Mouse (Mus musculus) kidney, postnatal 25 days (tissue): ENCODE data around the gene Lrrc25.
"Not testable (repeated sequence)": the region's sequence is repeated elsewhere in the genome, so short reads cannot be mapped to it uniquely, and the experiment has no call there.

Experiments
- DNase-seq, 2 experiments: peaks; one replicate each; pipeline ENCODE4 v3.0.0; 2021; ENCODE audit warnings: mixed read lengths in 2 of 2

Lrrc25 gene

GRCm38 (mm10) chr8:70615894-70616293 is at the start of gene Lrrc25:
TSS of gene Lrrc25 (plus strand) at chr8:70616155.
- no peak for DNase-seq

DNA sequence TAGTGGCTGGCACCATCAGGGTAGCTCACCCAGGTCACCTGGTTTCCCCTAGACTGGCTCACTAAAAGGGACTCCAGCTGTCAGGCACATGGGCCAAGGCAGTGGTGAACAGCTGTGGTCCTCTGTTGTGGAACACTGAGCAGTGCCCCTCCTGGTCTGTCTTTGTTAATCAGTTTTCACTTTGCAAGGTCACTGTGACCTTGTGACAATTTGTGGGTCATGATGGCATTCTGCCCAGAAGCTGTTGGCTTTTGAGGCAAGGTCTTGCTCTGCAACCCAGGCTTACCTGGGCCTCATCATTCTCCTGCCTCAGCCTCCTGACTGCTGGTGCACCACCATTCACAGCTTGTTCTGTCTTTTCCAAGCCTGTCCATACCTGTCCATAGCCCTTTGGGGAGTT is 45.6 kb upstream of the Lrrc25 start:
- peak in 1 of 2 experiments; percentile 45 for DNase-seq

DNA sequence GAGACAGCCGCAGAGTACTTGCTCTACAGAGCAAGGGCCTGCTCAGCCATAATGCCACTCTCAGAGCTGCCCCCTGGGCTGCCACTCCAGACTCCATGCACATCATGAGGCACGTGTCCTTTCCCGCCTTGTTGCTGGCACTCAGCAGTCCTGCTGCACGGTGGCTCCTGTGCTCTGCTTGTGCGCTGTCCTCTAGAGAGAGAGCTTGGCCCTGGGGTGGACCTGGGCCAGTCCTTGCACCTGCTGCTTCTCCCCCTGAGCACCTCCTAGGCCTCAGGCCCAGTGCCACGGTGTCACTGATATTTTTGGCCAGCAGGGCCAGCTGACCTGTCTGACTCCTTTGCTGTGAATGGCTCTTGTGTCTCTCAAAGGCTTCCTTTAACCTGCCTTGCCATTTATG is 45.0 kb upstream of the Lrrc25 start:
- no peak for DNase-seq

DNA sequence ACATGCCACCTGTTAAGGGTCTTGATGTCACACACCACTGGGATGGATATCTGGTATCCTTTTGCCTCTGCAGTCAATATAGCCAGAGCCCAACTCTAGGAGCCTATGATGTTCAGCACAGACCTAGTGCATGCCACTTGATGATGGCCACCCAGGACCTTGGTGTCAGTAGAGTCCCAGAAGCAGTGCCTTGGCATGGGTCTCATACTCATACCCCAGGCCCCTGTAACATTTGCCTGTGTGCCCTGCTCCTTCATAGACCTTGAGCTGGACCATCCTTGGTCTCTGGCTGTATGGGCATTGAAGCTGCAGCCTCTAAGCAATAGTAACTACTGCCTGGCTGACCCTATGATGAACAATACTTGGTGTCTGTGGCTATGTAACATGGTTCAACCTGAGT is 41.7 kb upstream of the Lrrc25 start:
- DNase-seq, result no peak

GRCm38 (mm10) chr8:70574915-70575314 is 41.0 kb upstream of the Lrrc25 start:
- DNase-seq, result peak; percentile 90 to 91

DNA sequence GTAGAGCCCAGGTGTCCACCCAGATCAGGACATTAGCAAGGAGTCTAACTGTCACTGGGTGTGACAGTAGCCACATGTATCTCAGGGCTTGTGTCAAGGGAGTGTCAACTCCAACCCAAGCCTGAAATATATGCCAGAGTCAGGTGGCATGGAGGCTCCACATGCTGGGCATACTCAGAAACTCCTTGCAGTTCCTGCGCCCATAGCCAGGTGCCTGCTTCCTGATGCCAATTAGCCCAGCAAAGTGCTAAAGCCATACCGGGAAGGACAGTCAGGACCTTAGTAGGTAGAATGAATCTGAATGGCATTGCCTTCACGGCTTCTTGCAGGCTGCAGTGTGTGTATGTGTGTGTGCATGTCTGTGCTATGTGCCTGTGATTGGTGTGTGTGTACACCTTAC is 38.7 kb upstream of the Lrrc25 start:
- no peak for DNase-seq

- no peak for DNase-seq
Observed at GRCm38 (mm10) chr8:70583476-70584387, 32.2 kb upstream of the Lrrc25 start.

DNA sequence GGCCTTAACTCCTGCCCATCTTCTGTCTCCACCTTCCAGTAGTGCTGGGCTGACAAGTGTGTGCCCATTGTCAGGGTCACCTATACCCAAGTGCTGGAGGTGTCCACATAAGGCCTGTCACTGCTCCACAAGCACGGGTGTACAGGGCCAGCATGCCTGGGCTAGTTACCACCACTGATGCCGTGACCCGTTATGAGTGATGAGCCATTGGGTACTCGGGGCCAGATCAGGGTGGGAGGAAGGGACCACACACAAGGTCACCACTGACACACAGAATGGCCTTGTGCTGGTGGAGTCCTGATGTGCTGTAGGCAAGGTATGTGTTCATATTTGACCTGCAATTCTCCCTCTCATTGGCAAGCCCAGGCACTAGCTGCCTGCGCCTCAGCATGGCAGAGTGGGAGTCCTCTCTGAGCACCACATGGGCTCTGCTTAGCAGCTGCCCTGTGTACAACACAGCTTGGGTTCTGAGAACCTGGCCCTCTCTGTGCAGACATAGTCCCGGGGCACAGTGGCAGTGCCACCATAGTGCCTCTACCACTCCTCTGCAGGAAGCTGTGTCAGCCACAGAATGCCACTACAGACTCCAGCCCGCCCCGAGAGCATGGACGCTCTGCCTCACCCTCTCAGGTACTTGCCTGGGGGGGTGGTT is 31.2 kb upstream of the Lrrc25 start:
- DNase-seq, result no peak

- DNase-seq, result peak; percentile 71 to 74
Observed at GRCm38 (mm10) chr8:70585258-70585652, 30.7 kb upstream of the Lrrc25 start.

- not testable (repeated sequence) for DNase-seq
Observed at GRCm38 (mm10) chr8:70587955-70588354, 28.0 kb upstream of the Lrrc25 start.

DNA sequence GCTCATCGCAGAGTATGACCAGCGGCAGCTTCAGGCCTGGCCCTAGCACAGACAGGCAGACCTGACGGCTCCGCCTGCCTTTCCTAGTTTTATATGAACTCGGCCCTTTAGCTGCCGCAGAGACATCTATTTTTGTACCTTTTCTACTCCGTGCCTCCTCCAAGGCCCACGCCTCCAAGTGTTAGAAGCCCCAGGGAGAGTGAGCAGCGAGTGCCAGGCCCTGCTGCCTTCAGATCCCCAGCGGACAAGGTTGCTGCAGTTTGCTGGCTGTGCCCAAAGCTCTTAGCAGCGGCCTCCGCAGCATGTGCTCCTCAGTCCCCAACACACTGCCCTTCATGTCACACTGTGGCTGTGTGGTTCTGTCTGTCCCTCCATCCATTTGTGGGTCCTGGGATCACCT is 24.4 kb upstream of the Lrrc25 start:
- DNase-seq, result peak in 1 of 2 experiments; percentile 38

DNA sequence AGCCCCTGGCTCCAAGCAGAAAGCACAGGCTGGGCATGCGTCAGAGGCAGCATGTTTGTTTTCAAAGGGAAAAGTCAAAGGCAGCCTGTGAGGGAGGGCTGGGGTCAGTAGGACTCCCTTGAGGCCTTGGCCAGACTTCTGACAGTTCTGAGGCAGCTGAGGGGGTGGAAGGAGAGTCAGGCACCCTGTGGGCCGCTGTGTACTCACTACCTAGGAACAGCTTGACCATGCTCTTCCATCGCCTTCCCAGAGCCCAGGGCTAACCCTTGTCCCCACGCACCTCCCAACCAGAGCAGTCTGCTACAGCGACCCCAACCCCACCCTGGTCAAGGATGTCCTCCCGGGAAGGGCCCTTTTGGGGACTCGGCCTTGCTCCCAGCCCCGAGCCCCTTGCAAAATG is 22.8 kb upstream of the Lrrc25 start:
- peak; percentile 55 to 76 for DNase-seq

DNA sequence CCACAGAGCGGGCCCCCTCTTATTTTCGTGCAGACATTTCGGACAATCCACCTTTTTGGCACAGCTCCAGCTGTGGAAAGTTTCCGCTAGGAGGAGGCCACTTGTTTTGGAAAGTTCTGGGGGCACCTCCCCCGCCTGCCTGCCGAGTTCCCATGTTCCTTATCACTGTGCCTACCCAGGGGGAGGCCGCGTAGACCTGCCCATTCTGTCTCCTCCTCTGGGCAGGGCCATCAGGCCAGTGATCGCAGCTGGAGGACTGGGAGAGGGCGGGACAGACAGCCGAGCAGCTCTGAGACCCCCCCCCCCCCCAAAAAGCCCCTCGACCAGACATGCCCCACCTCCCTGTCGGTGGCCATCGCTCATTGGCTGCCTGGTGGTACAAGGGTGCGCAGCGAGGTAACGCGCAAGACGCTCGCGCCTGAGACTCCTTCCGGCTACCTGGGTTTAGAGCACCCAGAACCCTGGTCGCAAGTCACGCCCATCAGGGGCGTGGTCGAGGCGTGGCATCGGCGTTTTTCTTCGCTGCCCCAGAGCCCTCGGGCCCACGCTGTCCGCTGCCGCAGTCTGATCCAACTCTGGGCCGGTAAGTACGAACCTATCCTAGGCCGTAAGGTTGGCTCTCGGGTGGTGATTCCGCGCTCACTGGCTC is 21.9 kb upstream of the Lrrc25 start, which contains the start of gene Isyna1:
Gene Isyna1 (plus strand): TSS at position 413 of the 649 bp plus-strand sequence.
- DNase-seq, result peak; percentile 93 to 97

DNA sequence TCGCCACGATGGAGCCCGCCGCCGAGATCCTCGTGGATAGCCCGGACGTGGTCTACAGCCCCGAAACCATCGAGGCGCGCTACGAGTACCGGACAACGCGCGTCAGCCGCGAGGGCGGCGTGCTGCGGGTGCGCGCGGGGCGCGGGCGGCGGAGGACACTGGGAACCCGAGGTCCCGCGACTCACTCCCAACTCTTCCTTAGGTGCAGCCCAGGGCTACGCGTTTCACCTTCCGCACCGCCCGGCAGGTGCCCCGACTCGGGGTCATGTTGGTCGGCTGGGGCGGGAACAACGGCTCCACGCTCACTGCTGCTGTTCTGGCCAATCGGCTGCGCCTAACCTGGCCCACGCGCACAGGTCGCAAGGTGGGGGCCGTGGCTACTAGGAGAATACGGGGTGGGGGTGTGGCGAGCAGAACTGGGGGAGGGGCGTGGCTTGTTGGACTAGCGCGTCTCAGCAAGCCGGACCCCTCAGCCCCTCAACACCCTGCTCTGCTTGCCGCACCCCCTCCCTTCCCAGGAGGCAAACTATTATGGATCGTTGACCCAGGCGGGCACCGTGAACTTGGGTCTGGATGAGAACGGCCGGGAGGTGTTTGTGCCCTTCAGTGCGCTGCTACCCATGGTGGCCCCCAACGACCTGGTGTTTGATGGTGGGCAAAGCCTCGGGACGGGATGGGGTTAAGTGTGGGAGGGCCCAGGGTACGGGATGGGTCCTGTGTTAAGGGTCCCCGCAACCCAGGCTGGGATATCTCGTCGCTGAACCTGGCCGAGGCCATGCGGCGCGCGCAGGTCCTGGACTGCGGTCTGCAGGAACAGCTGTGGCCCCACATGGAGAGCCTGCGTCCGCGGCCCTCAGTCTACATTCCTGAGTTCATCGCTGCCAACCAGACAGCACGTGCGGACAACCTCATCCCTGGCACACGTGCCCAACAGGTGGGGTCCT is 21.1 kb upstream of the Lrrc25 start:
- peak; percentile 58 to 82 for DNase-seq

- peak in 1 of 2 experiments; percentile 46 for DNase-seq
Observed at GRCm38 (mm10) chr8:70595811-70596210, 20.1 kb upstream of the Lrrc25 start.

GRCm38 (mm10) chr8:70596216-70596615 is 19.7 kb upstream of the Lrrc25 start:
- DNase-seq, result peak in 1 of 2 experiments; percentile 59

GRCm38 (mm10) chr8:70596775-70597416 is 19.1 kb upstream of the Lrrc25 start:
- peak in 1 of 2 experiments; percentile 55 for DNase-seq

- DNase-seq, result no peak
Observed at GRCm38 (mm10) chr8:70597417-70598272, 18.3 kb upstream of the Lrrc25 start.

- peak; percentile 88 to 92 for DNase-seq
Observed at GRCm38 (mm10) chr8:70598283-70598682, 17.7 kb upstream of the Lrrc25 start.

DNA sequence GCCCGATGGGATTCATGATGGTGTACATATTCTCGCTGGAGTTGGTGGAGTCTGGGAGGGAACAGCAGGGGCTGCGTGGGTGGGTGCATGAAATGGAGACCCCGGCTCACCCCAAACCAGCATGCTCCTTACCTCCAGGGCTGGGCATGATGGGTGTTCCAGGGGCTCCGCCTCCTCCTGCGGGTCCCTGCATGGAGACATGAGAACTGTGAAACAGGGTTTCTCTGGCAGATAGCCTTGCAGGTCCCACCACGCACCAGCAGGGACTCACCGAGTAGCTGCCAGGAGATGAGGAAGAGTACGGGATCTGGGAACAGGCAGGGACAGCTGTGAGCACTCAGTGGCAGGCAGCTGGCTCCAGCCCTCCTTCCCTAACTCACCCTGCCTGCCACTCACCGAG is 17.2 kb upstream of the Lrrc25 start:
- no peak for DNase-seq
